Mouse (Mus musculus) frontal cortex, postnatal 36 days (tissue): Measurements from ENCODE around the gene Olfr139.

Source experiments
- DNase-seq, 2 experiments: peaks; one replicate each; pipeline ENCODE4 v3.0.0; 2022; ENCODE audit warnings: low spot score in 2 of 2

The Olfr139 gene

GRCm38 (mm10) chr11:74056451-74056850, at the start of gene Olfr139, which contains the start of gene Olfr399:
Gene Olfr139, minus strand, starts transcription at chr11:74056551.
Gene Olfr399, minus strand, starts transcription at chr11:74056615.
- no peak for DNase-seq

- no peak for DNase-seq
Measured at GRCm38 (mm10) chr11:74105066-74105465, 48.7 kb upstream of the Olfr139 start.

GRCm38 (mm10) chr11:74101507-74101906, 45.2 kb upstream of the Olfr139 start:
- DNase-seq, result no peak

GRCm38 (mm10) chr11:74100724-74101123, 44.4 kb upstream of the Olfr139 start:
- no peak for DNase-seq

GRCm38 (mm10) chr11:74069655-74070054, 13.3 kb upstream of the Olfr139 start, which contains the start of gene Zfp616:
Gene Zfp616, plus strand, starts transcription at chr11:74069955.
- no peak for DNase-seq

GRCm38 (mm10) chr11:74051347-74051746, 5.0 kb downstream of the Olfr139 start:
- no peak for DNase-seq
